ENCODE assay signal across 11 mouse cellular contexts in the genomic region with DNA sequence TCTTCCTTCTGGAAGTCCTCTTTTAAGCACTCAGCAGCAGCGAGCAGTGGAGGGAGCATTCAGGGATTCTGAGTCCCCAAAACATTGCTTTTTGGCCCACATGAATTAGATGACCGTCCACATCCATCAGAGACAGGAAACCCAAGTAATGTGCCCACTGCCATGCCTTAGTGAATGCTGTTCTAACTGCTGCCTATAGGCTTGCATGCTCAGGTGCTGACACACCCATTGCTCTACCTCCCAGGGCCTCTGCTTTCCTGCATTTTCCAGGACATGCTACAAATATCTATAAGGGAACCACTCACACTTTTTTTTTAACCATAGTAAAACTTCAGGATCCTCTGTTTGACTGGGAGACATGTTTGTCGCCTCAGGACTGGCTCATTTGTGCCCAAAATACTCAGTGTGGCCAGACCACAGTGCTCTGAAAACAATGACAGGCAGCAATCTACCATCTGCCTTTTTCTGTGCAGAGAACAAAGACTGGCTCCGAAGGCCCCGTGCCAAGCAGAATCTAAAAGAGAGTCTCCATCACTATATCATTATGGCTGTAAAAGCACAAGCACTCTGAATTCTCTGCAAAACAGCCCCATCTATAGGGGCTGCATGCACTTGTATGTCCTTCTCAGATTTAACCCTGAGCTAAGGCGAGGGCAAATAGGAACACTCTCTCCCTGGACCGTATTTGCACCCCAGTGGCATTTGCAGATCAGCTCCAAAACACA. TPM values are rescaled to one million over a fixed set of nuclear protein-coding genes. Genes with fewer than 3 reads are reported as not detected.
DNase-seq lines count a peak whose midpoint lies in the region; ATAC-seq and TF ChIP-seq lines count a peak whose summit lies in the region.
"Had no signal": no experiment of that assay in that cellular context is flagged by ENCODE, and none has a peak within 500 bp of the region (broad histone marks: within the 10 kb centered on the region; RNA-seq: fewer than 3 reads in every experiment).

No protein-coding gene starts in this region.

- H3K4me1 ChIP-seq in forebrain, postnatal 0 days (ENCODE audit: insufficient read depth): peaks cover 7% of the 10 kb centered on the region; the same call in 1 of the 2 replicates
- peaks cover 5% of the 10 kb centered on the region; the same call in 1 of the 2 replicates for H3K4me1 ChIP-seq in midbrain, embryonic 16.5 days (ENCODE audit: control insufficient read depth, insufficient read depth, low read length)
- H3K4me1 ChIP-seq in liver, postnatal 0 days (ENCODE audit: insufficient read depth): no peaks in the 10 kb centered on the region

- no peak overlapping the region for H3K9ac ChIP-seq in forebrain, postnatal 0 days
- H3K9ac ChIP-seq in midbrain, embryonic 16.5 days (ENCODE audit: low read depth, low read length): no peak overlapping the region
- H3K9ac ChIP-seq in liver, postnatal 0 days (replicated peaks): no peak overlapping the region

- intact Hi-C loops in left cerebral cortex, postnatal 4 days (cut with DNase I): no loop called here
- intact Hi-C loops in left cerebral cortex, postnatal 14 days (cut with DNase I): no loop called here

- peak; percentile 23 to 46 for DNase-seq in cerebellum, postnatal 10 days
- no peak for DNase-seq in cerebellum, postnatal 36 days
- DNase-seq in left cerebral cortex, postnatal 4 days: peak; percentile 36
- DNase-seq in left cerebral cortex, postnatal 14 days (ENCODE audit: low spot score in 2 of 2): no peak
- peak; percentile 79 for DNase-seq in forebrain, postnatal 0 days
- no peak for DNase-seq in liver, postnatal 0 days
- no peak for DNase-seq in c-Kit-positive CD71-positive TER-119-positive erythroid progenitor cells, embryonic 14.5 days (ENCODE audit: low spot score)
- DNase-seq: cerebellum, postnatal 25 days; gastrocnemius, postnatal 14 days; kidney, adult 8-10 months had no signal

- no peaks in the 10 kb centered on the region for H3K27me3 ChIP-seq in forebrain, postnatal 0 days (ENCODE audit: insufficient read depth, low read length)
- H3K27me3 ChIP-seq in midbrain, embryonic 16.5 days (ENCODE audit: control insufficient read depth, insufficient read depth, low read depth, low read length): no peaks in the 10 kb centered on the region
- no peaks in the 10 kb centered on the region for H3K27me3 ChIP-seq in liver, postnatal 0 days (ENCODE audit: insufficient read depth, low read length)

- no peak for TF ChIP-seq EP300 in liver, postnatal 0 days (IDR thresholded peaks at IDR 0.05; ENCODE audit: low read depth)

- H3K27ac ChIP-seq in forebrain, postnatal 0 days (ENCODE audit: low read depth, low read length): peak overlapping the region; percentile 64
- H3K27ac ChIP-seq in midbrain, embryonic 16.5 days (ENCODE audit: low read length): 0 out of 2 replicates have a peak overlapping the region, but pooled peaks have one; percentile 22
- no peak overlapping the region for H3K27ac ChIP-seq in liver, postnatal 0 days (ENCODE audit: low read depth)

- no peak overlapping the region for H3K4me3 ChIP-seq in forebrain, postnatal 0 days (ENCODE audit: low read depth, low read length)
- no peak overlapping the region for H3K4me3 ChIP-seq in midbrain, embryonic 16.5 days (ENCODE audit: low read depth, low read length)
- H3K4me3 ChIP-seq in liver, postnatal 0 days (ENCODE audit: low read depth, low read length): no peak overlapping the region

- ATAC-seq in forebrain, postnatal 0 days: peak; percentile 96
- ATAC-seq in midbrain, embryonic 16.5 days: 0 out of 2 replicates have a peak, but pooled peaks have one; percentile 42
- no peak for ATAC-seq in liver, postnatal 0 days

- TF ChIP-seq CTCF in forebrain, postnatal 0 days (IDR thresholded peaks at IDR 0.05; ENCODE audit: low read depth): peak; percentile 55
- TF ChIP-seq CTCF in liver, postnatal 0 days (IDR thresholded peaks at IDR 0.05; ENCODE audit: low read depth): no peak

- no peaks in the 10 kb centered on the region for H3K36me3 ChIP-seq in forebrain, postnatal 0 days (ENCODE audit: insufficient read depth)
- H3K36me3 ChIP-seq in midbrain, embryonic 16.5 days (ENCODE audit: control insufficient read depth, insufficient read depth, low read length): no peaks in the 10 kb centered on the region
- no peaks in the 10 kb centered on the region for H3K36me3 ChIP-seq in liver, postnatal 0 days (replicated peaks; ENCODE audit: insufficient read depth, low read length)

- WGBS in forebrain, postnatal 0 days: 36% methylated on average over 7 of the region's 7 CpGs
- WGBS in midbrain, embryonic 16.5 days: 59% methylated on average over 7 of the region's 7 CpGs
- WGBS in liver, postnatal 0 days (ENCODE audit: insufficient replicate concordance): 61% methylated on average over 7 of the region's 7 CpGs

- H3K9me3 ChIP-seq in forebrain, postnatal 0 days (ENCODE audit: low read length): no peaks in the 10 kb centered on the region
- no peaks in the 10 kb centered on the region for H3K9me3 ChIP-seq in midbrain, embryonic 16.5 days (replicated peaks; ENCODE audit: control insufficient read depth, low read length, poor library complexity, severe bottlenecking)
- no peaks in the 10 kb centered on the region for H3K9me3 ChIP-seq in liver, postnatal 0 days (ENCODE audit: low read length)

- no peak overlapping the region for H3K4me2 ChIP-seq in forebrain, postnatal 0 days (ENCODE audit: low read depth)
- no peak overlapping the region for H3K4me2 ChIP-seq in midbrain, embryonic 16.5 days (ENCODE audit: low read length)
- no peak overlapping the region for H3K4me2 ChIP-seq in liver, postnatal 0 days (ENCODE audit: low read depth, low read length)

RNA-seq across cellular contexts. Expression of gene Cc2d2a, which starts 40.4 kb away (rescaled TPM):
- total RNA-seq in left cerebral cortex, postnatal 4 days (2021): 10 to 100 TPM; 14.0 to 14.9 TPM
- 10 to 100 TPM; 12.2 to 12.8 TPM for total RNA-seq in left cerebral cortex, postnatal 14 days (2021)
- 9.4 and 10.2 TPM in 2 replicates for total RNA-seq in forebrain, postnatal 0 days (2014; rRNA removed)
- polyA plus RNA-seq in forebrain, postnatal 0 days (2015; fragmentation: Nextera tagmentation; extraction: Ambion mirVana): 3.2 and 5.6 TPM in 2 replicates
- 7.1 and 9.4 TPM in 2 replicates for polyA plus RNA-seq in midbrain, embryonic 16.5 days (2015; fragmentation: Nextera tagmentation; extraction: Ambion mirVana)
- polyA plus RNA-seq in liver, postnatal 0 days (2015; fragmentation: Nextera tagmentation; extraction: Ambion mirVana): 0.82 and 1.00 TPM in 2 replicates

Comparison
In these comparisons a context has a peak if more than half of its experiments do, and no peak if none do; other contexts are left out.
1. DNase-seq: peak in cerebellum, postnatal 10 days (2 of 2), left cerebral cortex, postnatal 4 days (single experiment) and forebrain, postnatal 0 days (single experiment); none in cerebellum, postnatal 36 days (0 of 2), left cerebral cortex, postnatal 14 days (0 of 2), liver, postnatal 0 days (single experiment) and c-Kit-positive CD71-positive TER-119-positive erythroid progenitor cells, embryonic 14.5 days (single experiment).